Mouse (Mus musculus) naive thymus-derived CD4-positive, alpha-beta T cell, adult 2 months (primary cell): ENCODE data around the gene Gpt2.

Experiments used
- DNase-seq: peaks from one replicate; pipeline ENCODE4 v3.0.0-alpha.2; 2011; ENCODE audit warnings: low read depth

Gene Gpt2

GRCm38 (mm10) chr8:85492125-85492875 is at the start of gene Gpt2:
Gene Gpt2 (plus strand): TSS chr8:85492576.
- peak; percentile 84 for DNase-seq

GRCm38 (mm10) chr8:85444092-85444491 is 48.3 kb upstream of the Gpt2 start:
- no peak for DNase-seq

GRCm38 (mm10) chr8:85445936-85446685 is 46.3 kb upstream of the Gpt2 start:
- no peak for DNase-seq

DNA sequence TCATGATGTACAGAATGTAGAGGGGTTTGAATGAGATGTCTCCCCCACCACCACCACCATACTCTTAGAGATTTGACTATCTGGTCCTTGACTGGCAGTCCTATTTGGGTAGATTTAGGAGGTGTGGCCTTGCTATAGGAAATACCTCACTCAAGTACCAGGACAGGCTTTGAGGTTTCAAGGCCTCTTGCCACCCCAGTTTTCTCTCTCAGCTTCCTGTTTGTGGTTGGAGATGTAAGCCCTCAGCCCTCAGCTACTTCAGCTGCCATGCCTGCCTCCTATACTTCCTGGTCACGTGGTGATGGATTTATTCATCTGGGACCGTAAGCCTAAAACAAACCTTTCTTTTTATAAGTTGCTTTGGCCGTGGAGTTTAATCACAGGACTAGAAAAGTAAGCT is 42.0 kb upstream of the Gpt2 start:
- DNase-seq = no peak

DNA sequence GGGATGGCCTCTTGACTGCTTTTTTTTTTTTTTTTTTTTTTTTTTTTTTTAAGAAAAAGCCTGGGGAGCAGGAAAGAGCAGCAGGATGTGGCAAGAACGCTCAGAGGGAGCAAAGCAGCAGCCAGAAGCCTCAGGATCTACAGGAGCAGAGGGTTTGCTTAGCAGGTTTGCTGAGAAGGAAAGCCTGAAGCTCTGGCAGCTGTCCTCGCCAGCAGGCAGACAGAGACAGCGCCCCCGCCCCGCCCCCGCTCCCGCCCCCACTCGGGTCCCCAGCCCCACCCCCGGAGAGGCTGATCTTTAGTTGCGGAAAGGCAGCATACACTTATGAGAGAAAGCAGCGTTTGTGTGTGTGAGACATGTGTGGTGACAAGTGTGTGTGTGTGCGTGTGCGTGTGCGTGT is 40.0 kb upstream of the Gpt2 start:
- peak; percentile 41 for DNase-seq

DNA sequence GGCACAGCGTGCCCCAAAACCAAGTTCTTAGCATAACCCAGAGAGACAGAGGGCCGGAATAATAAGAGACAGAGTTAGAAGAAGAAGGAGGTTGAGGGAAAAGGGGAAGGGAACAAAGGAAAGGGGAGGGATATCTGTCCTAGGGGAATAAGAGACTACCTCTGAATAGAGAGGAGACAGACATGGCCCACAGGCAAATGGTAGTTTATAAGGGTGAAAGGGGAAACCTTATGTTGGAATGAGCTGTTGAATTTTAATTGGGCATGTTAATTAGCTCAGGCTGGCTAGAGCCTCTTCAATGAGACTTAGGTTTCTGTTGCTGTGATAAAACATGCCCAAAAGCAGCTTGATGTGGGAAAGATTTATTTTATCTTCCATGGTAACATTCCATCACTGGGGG is 39.1 kb upstream of the Gpt2 start:
- DNase-seq = no peak

DNA sequence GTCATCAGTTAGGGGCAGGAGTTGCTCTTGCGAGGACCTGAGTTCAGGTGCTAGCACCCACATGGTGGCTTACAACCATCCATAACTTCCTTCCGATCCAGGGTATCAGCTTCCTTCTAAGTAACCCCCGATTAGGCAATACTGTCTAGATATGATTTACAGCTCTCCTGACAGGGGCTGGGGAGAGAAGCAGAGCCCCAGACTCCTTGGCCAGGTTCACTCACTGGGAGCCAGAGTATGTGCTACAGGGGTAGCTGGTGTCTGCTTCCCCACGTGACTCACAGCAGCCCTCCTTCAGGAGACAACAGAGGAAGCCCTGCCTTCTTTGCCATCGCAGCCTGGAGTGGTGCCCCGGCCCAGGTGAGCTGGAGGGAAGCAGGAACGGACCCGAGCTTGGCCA is 37.6 kb upstream of the Gpt2 start:
- DNase-seq = no peak

GRCm38 (mm10) chr8:85456536-85456935 is 35.8 kb upstream of the Gpt2 start:
- DNase-seq = peak; percentile 82

- no peak for DNase-seq
Measured at GRCm38 (mm10) chr8:85459582-85459981, 32.8 kb upstream of the Gpt2 start.

GRCm38 (mm10) chr8:85460804-85461203 is 31.6 kb upstream of the Gpt2 start:
- DNase-seq = no peak

GRCm38 (mm10) chr8:85461377-85461776 is 31.0 kb upstream of the Gpt2 start:
- peak; percentile 23 for DNase-seq

DNA sequence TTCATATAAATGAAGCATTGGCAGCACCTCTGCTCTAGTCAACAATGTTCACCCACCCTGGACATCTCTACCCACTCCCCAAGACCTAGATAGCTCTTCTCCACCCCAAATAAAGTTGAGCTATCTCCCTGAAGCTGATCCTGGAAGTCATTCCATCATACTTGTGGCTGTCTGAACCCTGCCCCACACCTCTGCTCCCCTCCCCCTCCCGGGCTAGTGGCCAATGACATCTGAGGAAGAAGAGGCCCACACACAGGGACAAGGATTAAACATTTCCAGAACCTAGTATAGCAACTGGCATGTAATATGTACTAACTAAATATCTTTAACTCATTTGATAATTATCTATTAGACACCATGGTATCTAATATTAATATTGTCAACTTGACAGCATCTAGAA is 29.9 kb upstream of the Gpt2 start:
- no peak for DNase-seq

DNA sequence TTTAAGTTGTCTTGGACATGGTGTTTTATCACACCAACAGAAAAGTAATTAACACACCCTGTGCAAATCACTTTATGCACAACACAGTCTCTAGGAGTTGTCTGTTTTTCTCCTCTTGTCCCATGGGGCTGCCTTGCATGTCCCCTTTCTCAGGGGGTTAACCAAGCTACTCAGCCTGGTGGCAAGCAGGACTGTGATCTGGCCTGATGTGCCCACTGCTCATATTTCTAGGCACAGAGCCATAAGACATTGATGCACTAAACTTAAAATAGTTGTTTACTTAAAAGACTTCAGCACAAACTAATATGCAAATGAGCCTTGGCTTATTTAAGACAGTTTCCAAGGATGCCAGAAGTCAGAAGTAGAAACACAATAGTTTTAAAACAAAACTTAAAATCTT is 28.1 kb upstream of the Gpt2 start:
- DNase-seq = no peak

DNA sequence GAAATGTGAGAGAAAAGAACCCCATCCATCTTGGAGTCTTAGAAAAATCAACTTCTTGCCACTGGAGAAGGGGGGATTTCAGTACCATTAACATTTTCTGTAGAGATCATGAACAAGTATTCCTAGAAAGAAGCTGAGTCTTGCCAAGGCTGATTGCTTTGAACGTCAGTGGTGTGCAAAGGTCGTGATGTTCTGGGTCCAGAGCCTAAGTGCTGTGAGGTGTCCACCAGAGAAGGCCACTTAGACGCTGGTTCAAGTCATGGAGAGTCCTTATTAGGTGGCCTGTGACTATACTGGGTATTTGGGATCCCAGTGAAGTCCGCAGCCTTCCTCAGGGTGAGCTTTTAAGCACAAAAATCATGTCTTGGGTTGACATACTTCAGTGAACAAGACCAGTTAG is 26.3 kb upstream of the Gpt2 start:
- DNase-seq = no peak

GRCm38 (mm10) chr8:85470753-85471152 is 21.6 kb upstream of the Gpt2 start:
- no peak for DNase-seq

- no peak for DNase-seq
Measured at GRCm38 (mm10) chr8:85472800-85473199, 19.6 kb upstream of the Gpt2 start.

- DNase-seq = no peak
Measured at GRCm38 (mm10) chr8:85473246-85473645, 19.1 kb upstream of the Gpt2 start.

DNA sequence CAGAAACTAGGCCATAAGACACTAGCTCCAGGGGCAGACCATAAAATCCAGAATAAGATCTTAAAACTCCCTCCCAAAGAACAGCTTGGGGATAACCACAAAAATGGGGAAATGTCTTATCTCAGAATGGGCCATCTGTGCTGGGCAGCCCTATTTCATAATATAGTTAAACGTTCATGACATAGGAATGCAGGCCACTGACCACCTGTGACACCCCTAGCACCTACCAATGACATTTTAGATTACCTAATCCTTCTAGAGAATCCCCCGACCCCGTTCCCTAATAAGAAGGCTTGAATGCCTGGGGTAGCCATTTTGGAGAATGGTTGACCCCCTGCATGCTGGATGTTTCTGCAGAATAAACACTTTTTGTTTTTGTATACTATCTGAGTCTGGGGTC is 17.5 kb upstream of the Gpt2 start:
- no peak for DNase-seq

- no peak for DNase-seq
Measured at GRCm38 (mm10) chr8:85476970-85477545, 15.3 kb upstream of the Gpt2 start.

DNA sequence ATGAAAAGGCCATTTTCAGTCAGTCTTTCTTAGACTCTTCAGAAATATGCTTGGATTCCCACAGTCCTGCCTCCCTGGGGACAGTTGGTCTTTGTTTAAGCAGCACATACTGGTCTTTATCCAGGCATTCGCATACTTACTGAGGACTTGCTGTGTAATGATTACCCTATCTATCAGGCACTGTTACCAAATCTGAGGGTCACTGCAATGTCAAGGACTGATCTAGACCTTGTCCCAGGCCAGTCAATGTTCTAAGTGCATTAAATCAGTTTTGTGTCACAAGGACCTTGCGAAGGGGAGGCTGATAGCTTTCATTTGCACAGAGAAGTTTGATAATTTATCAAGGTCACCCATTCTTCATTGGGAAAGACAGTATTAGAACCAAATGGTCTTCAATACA is 14.0 kb upstream of the Gpt2 start:
- DNase-seq = no peak

- DNase-seq = no peak
Measured at GRCm38 (mm10) chr8:85479710-85480109, 12.7 kb upstream of the Gpt2 start.

GRCm38 (mm10) chr8:85481900-85482299 is 10.5 kb upstream of the Gpt2 start:
- peak; percentile 18 for DNase-seq

GRCm38 (mm10) chr8:85482427-85482826 is 9.9 kb upstream of the Gpt2 start:
- no peak for DNase-seq
